Mouse (Mus musculus): ENCODE data around the gene Smim12. TPM values are rescaled to one million over a fixed set of nuclear protein-coding genes. Genes with fewer than 3 reads are reported as not detected.

Smim12 gene
- total RNA-seq, 2 experiments from 2014 or later: 4.7 to 11.1 TPM

Other genes with a start within 250 kb of the Smim12 start
- 235 and 246 TPM in 2 replicates for gene Sfpq, start 222.5 kb upstream of the Smim12 start, total RNA-seq (2015; ENCODE audit: low replicate concordance)
- 508 and 629 TPM in 2 replicates for gene Sfpq, start 222.5 kb upstream of the Smim12 start, total RNA-seq (2017; ENCODE audit: low replicate concordance)
- gene Zmym1, start 182.6 kb upstream of the Smim12 start, total RNA-seq (2015; ENCODE audit: low replicate concordance): 8.2 and 12.7 TPM in 2 replicates
- gene Zmym1, start 182.6 kb upstream of the Smim12 start, total RNA-seq (2017; ENCODE audit: low replicate concordance): 23.1 and 25.7 TPM in 2 replicates
- gene Zmym6, start 166.4 kb upstream of the Smim12 start, total RNA-seq (2015; ENCODE audit: low replicate concordance): 0.19 and 1.9 TPM in 2 replicates
- 3.1 and 3.3 TPM in 2 replicates for gene Zmym6, start 166.4 kb upstream of the Smim12 start, total RNA-seq (2017; ENCODE audit: low replicate concordance)
- gene Tmem35b, start 120.1 kb upstream of the Smim12 start, total RNA-seq (2015; ENCODE audit: low replicate concordance): 0.77 and 7.7 TPM in 2 replicates
- gene Tmem35b, start 120.1 kb upstream of the Smim12 start, total RNA-seq (2017; ENCODE audit: low replicate concordance): 1.1 and 2.8 TPM in 2 replicates
- gene Dlgap3, start 74.6 kb upstream of the Smim12 start, total RNA-seq (2015; ENCODE audit: low replicate concordance): not detected in 2 replicates
- not detected in 2 replicates for gene Dlgap3, start 74.6 kb upstream of the Smim12 start, total RNA-seq (2017; ENCODE audit: low replicate concordance)
- gene Gja4, start 70.3 kb downstream of the Smim12 start, total RNA-seq (2015; ENCODE audit: low replicate concordance): not detected in 2 replicates
- gene Gja4, start 70.3 kb downstream of the Smim12 start, total RNA-seq (2017; ENCODE audit: low replicate concordance): not detected in 2 replicates
- 0.84 TPM in 1 of 2 replicates, not detected in the other for gene Gjb3, start 87.1 kb downstream of the Smim12 start, total RNA-seq (2015; ENCODE audit: low replicate concordance)
- 2.4 TPM in 1 of 2 replicates, not detected in the other for gene Gjb3, start 87.1 kb downstream of the Smim12 start, total RNA-seq (2017; ENCODE audit: low replicate concordance)
- not detected in 2 replicates for gene Gjb4, start 110.3 kb downstream of the Smim12 start, total RNA-seq (2015; ENCODE audit: low replicate concordance)
- not detected in 2 replicates for gene Gjb4, start 110.3 kb downstream of the Smim12 start, total RNA-seq (2017; ENCODE audit: low replicate concordance)
- not detected in 2 replicates for gene Gjb5, start 114.4 kb downstream of the Smim12 start, total RNA-seq (2015; ENCODE audit: low replicate concordance)
- not detected in 2 replicates for gene Gjb5, start 114.4 kb downstream of the Smim12 start, total RNA-seq (2017; ENCODE audit: low replicate concordance)